Mouse (Mus musculus) stomach, adult 2 months (tissue): ENCODE results near the gene Agbl1. TPM values are rescaled to one million over a fixed set of nuclear protein-coding genes. Genes with fewer than 3 reads are reported as not detected.

Source experiments
- polyA plus RNA-seq: library from polyadenylated mRNA; depleted of rRNA; stranded (reverse); fragments of >200 nt; gene quantifications from 2 replicates; pipeline ENCODE4 v1.2.3, GENCODE M21; 2012; rRNA removed

The Agbl1 gene
- 0.04 TPM in 2 replicates for polyA plus RNA-seq

GRCm38 (mm10) chr7:76229311-76229937 lies at the start of gene Agbl1:
Gene Agbl1 (plus strand): TSS chr7:76229887.

